In genomic region chr17:43072142-43072786, GRCm38 (mm10) we compare ENCODE assay signal across 15 mouse cellular contexts. TPM values are rescaled to one million over a fixed set of nuclear protein-coding genes. Genes with fewer than 3 reads are reported as not detected.
DNase-seq lines count a peak whose midpoint lies in the region; ATAC-seq and TF ChIP-seq lines count a peak whose summit lies in the region.
"Had no signal": no experiment of that assay in that cellular context is flagged by ENCODE, and none has a peak within 500 bp of the region (broad histone marks: within the 10 kb centered on the region; RNA-seq: fewer than 3 reads in every experiment).

No protein-coding gene starts in this region.

- no peak for TF ChIP-seq CTCF in liver, postnatal 0 days (IDR thresholded peaks at IDR 0.05; ENCODE audit: low read depth)

- peaks cover 6% of the 10 kb centered on the region; the same call in 1 of the 2 replicates for H3K36me3 ChIP-seq in kidney, embryonic 14.5 days (ENCODE audit: control insufficient read depth, insufficient read depth, low read length)
- peaks cover 21% of the 10 kb centered on the region for H3K36me3 ChIP-seq in liver, postnatal 0 days (replicated peaks; ENCODE audit: insufficient read depth, low read length)

- H3K9me3 ChIP-seq in kidney, embryonic 14.5 days (ENCODE audit: control insufficient read depth, low read length): no peaks in the 10 kb centered on the region
- no peaks in the 10 kb centered on the region for H3K9me3 ChIP-seq in liver, postnatal 0 days (ENCODE audit: low read length)
- H3K9me3 ChIP-seq: heart, embryonic 13.5 days; hindbrain, embryonic 15.5 days; limb, embryonic 10.5 days had no signal

- TF ChIP-seq EP300 in liver, postnatal 0 days (IDR thresholded peaks at IDR 0.05; ENCODE audit: low read depth): no peak

- ATAC-seq in kidney, embryonic 14.5 days (ENCODE audit: low FRiP score, low TSS enrichment): no peak
- ATAC-seq in liver, postnatal 0 days: peak; percentile 48

- H3K4me3 ChIP-seq in kidney, embryonic 14.5 days (ENCODE audit: low read length): no peak overlapping the region
- H3K4me3 ChIP-seq in liver, postnatal 0 days (ENCODE audit: low read depth, low read length): no peak overlapping the region
- H3K4me3 ChIP-seq: heart, embryonic 13.5 days; hindbrain, embryonic 15.5 days; limb, embryonic 10.5 days had no signal

- DNase-seq in kidney, postnatal 14 days: no peak
- DNase-seq in retina, postnatal 1 day: peak; percentile 21
- DNase-seq in retina, embryonic 14.5 days (ENCODE audit: low spot score): no peak
- no peak for DNase-seq in liver, postnatal 0 days
- DNase-seq in adrenal gland, postnatal 14 days: no peak
- no peak for DNase-seq in testis, postnatal 10 days (ENCODE audit: low spot score)
- DNase-seq in cerebellum, adult 11-12 months: no peak
- DNase-seq: adrenal gland, adult 2 months; kidney, postnatal 4 days; thymus, postnatal 4 days had no signal

- WGBS in kidney, embryonic 14.5 days: 65% methylated on average over 11 of the region's 11 CpGs
- WGBS in liver, postnatal 0 days (ENCODE audit: insufficient replicate concordance): 67% methylated on average over 11 of the region's 11 CpGs

- H3K27me3 ChIP-seq in kidney, embryonic 14.5 days (ENCODE audit: control insufficient read depth, insufficient read depth, low read length): no peaks in the 10 kb centered on the region
- no peaks in the 10 kb centered on the region for H3K27me3 ChIP-seq in liver, postnatal 0 days (ENCODE audit: insufficient read depth, low read length)
- H3K27me3 ChIP-seq: heart, embryonic 13.5 days; hindbrain, embryonic 15.5 days had no signal

- H3K4me2 ChIP-seq in kidney, embryonic 14.5 days (replicated peaks; ENCODE audit: low read depth, low read length): no peak overlapping the region
- H3K4me2 ChIP-seq in liver, postnatal 0 days (ENCODE audit: low read depth, low read length): 0 out of 2 replicates have a peak overlapping the region, but pooled peaks have one; percentile 24
- H3K4me2 ChIP-seq: heart, embryonic 13.5 days; hindbrain, embryonic 15.5 days; midbrain, embryonic 11.5 days had no signal

- H3K4me1 ChIP-seq in kidney, embryonic 14.5 days (ENCODE audit: control insufficient read depth, insufficient read depth, low read length): peaks cover 12% of the 10 kb centered on the region
- peaks cover 27% of the 10 kb centered on the region for H3K4me1 ChIP-seq in liver, postnatal 0 days (ENCODE audit: insufficient read depth)

- peak overlapping the region; percentile 24; the same call in 1 of the 2 replicates for H3K27ac ChIP-seq in kidney, embryonic 14.5 days (ENCODE audit: low read depth, low read length)
- peak overlapping the region; percentile 31; the same call in 1 of the 2 replicates for H3K27ac ChIP-seq in liver, postnatal 0 days (ENCODE audit: low read depth)
- H3K27ac ChIP-seq: heart, embryonic 13.5 days; hindbrain, embryonic 15.5 days; limb, embryonic 10.5 days had no signal

- H3K9ac ChIP-seq in kidney, embryonic 14.5 days (ENCODE audit: low read depth, low read length): no peak overlapping the region
- no peak overlapping the region; the same call in 1 of the 2 replicates for H3K9ac ChIP-seq in liver, postnatal 0 days (replicated peaks)
- H3K9ac ChIP-seq: heart, embryonic 13.5 days; hindbrain, embryonic 15.5 days had no signal

RNA-seq across cellular contexts. Expression of gene Tnfrsf21, which starts 55.9 kb away (rescaled TPM):
- 29.1 and 53.7 TPM in 2 replicates for polyA plus RNA-seq in kidney, embryonic 14.5 days (2014; fragmentation: Nextera tagmentation; extraction: Ambion mirVana)
- polyA plus RNA-seq in liver, postnatal 0 days (2015; fragmentation: Nextera tagmentation; extraction: Ambion mirVana): 11.7 and 15.4 TPM in 2 replicates
- total RNA-seq in adrenal gland, postnatal 14 days (2021): 10.5 and 13.9 TPM in 2 replicates
